Mouse (Mus musculus) c-Kit-negative CD71-positive TER-119-positive erythroid progenitor cells, embryonic 14.5 days (primary cell): ENCODE measurements around the gene Tspan3.

Source experiments
- DNase-seq: peaks from one replicate; pipeline ENCODE4 v3.0.0-alpha.2; 2013; ENCODE audit warnings: low read depth, low spot score

The Tspan3 gene

GRCm38 (mm10) chr9:56165377-56165776 lies at the start of gene Tspan3:
Gene Tspan3 (minus strand): TSS chr9:56165477.
- no peak for DNase-seq

GRCm38 (mm10) chr9:56213451-56214291 lies 48.4 kb upstream of the Tspan3 start:
- DNase-seq, result no peak

- no peak for DNase-seq
Observed at GRCm38 (mm10) chr9:56208817-56209216, 43.5 kb upstream of the Tspan3 start.

- DNase-seq, result no peak
Observed at GRCm38 (mm10) chr9:56207516-56207915, 42.2 kb upstream of the Tspan3 start.

GRCm38 (mm10) chr9:56207083-56207482 lies 41.8 kb upstream of the Tspan3 start:
- no peak for DNase-seq

- DNase-seq, result no peak
Observed at GRCm38 (mm10) chr9:56205336-56205735, 40.1 kb upstream of the Tspan3 start.

- DNase-seq, result no peak
Observed at GRCm38 (mm10) chr9:56204316-56204715, 39.0 kb upstream of the Tspan3 start.

GRCm38 (mm10) chr9:56200645-56201314 lies 35.5 kb upstream of the Tspan3 start:
- peak; percentile 11 for DNase-seq

GRCm38 (mm10) chr9:56200200-56200599 lies 34.9 kb upstream of the Tspan3 start:
- no peak for DNase-seq

- no peak for DNase-seq
Observed at GRCm38 (mm10) chr9:56196921-56197320, 31.6 kb upstream of the Tspan3 start.

- DNase-seq, result no peak
Observed at GRCm38 (mm10) chr9:56195193-56195592, 29.9 kb upstream of the Tspan3 start.

- DNase-seq, result no peak
Observed at GRCm38 (mm10) chr9:56191498-56192455, 26.5 kb upstream of the Tspan3 start.

- no peak for DNase-seq
Observed at GRCm38 (mm10) chr9:56180118-56180781, 15.0 kb upstream of the Tspan3 start.

GRCm38 (mm10) chr9:56179416-56180117 lies 14.3 kb upstream of the Tspan3 start:
- no peak for DNase-seq

GRCm38 (mm10) chr9:56177354-56177753 lies 12.1 kb upstream of the Tspan3 start:
- no peak for DNase-seq

GRCm38 (mm10) chr9:56175316-56175715 lies 10.0 kb upstream of the Tspan3 start:
- DNase-seq, result no peak

GRCm38 (mm10) chr9:56167690-56168089 lies 2.4 kb upstream of the Tspan3 start:
- DNase-seq, result no peak

GRCm38 (mm10) chr9:56166161-56166560 lies 884 bp upstream of the Tspan3 start:
- DNase-seq, result peak; percentile 15

GRCm38 (mm10) chr9:56160341-56161141 lies 4.7 kb downstream of the Tspan3 start:
- DNase-seq, result peak; percentile 38

GRCm38 (mm10) chr9:56159456-56159855 lies 5.8 kb downstream of the Tspan3 start:
- DNase-seq, result no peak
